Mouse (Mus musculus) embryonic facial prominence, embryonic 13.5 days (tissue): Measurements from ENCODE around the gene Mavs. TPM values are rescaled to one million over a fixed set of nuclear protein-coding genes. Genes with fewer than 3 reads are reported as not detected.
"Not testable (repeated sequence)": the region's sequence is repeated elsewhere in the genome, so short reads cannot be mapped to it uniquely, and the experiment has no call there.

Experiments used
- ATAC-seq: fragments of 200-750 bp; cut with Nextera tagmentation; 2 replicates; pipeline ENCODE4 v1.8.0; 2017; ENCODE audit warnings: low read depth; ENCODE audit not compliant: insufficient number of reproducible peaks, insufficient read depth, low FRiP score, low TSS enrichment
- H3K27ac ChIP-seq: fragments of 300-500 bp; sonication (generic); 2 replicates; pipeline ENCODE4 v1.5.1; 2015; ENCODE audit warnings: moderate library complexity, mild to moderate bottlenecking, inconsistent platforms
- H3K27me3 ChIP-seq: fragments of 300-500 bp; sonication (generic); 2 replicates; pipeline ENCODE4 v1.6.1; 2015; ENCODE audit warnings: mild to moderate bottlenecking, inconsistent platforms
- H3K36me3 ChIP-seq: fragments of 300-500 bp; sonication (generic); 2 replicates; pipeline ENCODE4 v1.6.1; 2015; ENCODE audit warnings: mild to moderate bottlenecking, inconsistent platforms
- H3K4me1 ChIP-seq: fragments of 300-500 bp; sonication (generic); 2 replicates; pipeline ENCODE4 v1.6.1; 2015; ENCODE audit warnings: inconsistent platforms
- H3K4me2 ChIP-seq: fragments of 300-500 bp; sonication (generic); 2 replicates; pipeline ENCODE4 v1.6.1; 2015; ENCODE audit warnings: moderate library complexity, mild to moderate bottlenecking, inconsistent platforms
- H3K4me3 ChIP-seq: fragments of 300-500 bp; sonication (generic); 2 replicates; pipeline ENCODE4 v1.5.1; 2015; ENCODE audit warnings: mild to moderate bottlenecking, inconsistent platforms
- H3K9ac ChIP-seq: fragments of 300-500 bp; sonication (generic); 2 replicates; pipeline ENCODE4 v1.6.1; 2015; ENCODE audit warnings: mild to moderate bottlenecking, inconsistent platforms
- H3K9me3 ChIP-seq: fragments of 300-500 bp; sonication (generic); 2 replicates; pipeline ENCODE4 v1.6.1; 2016; ENCODE audit warnings: inconsistent platforms
- WGBS: fragments of 180-500 bp; shearing (Covaris S2); methylation state at CpG from one replicate; pipeline ENCODE4 v1.1.7; 2015; ENCODE audit warnings: mixed read lengths; 5-methylcytosine and 5-hydroxymethylcytosine counted together
- polyA plus RNA-seq: library from polyadenylated mRNA; unstranded; fragments of >200 nt; fragmentation: Nextera tagmentation; extraction: Ambion mirVana; gene quantifications from 2 replicates; pipeline ENCODE4 v1.2.1, GENCODE M21; 2015

Mavs gene
- polyA plus RNA-seq, 1 experiment from 2014 or later = 16.1 TPM

GRCm38 (mm10) chr2:131215941-131216858, 17.7 kb upstream of the Mavs start:
- peaks cover 22% of the 10 kb centered on the region for H3K36me3 ChIP-seq
- H3K4me2 ChIP-seq = no peak overlapping the region
- no peak overlapping the region for H3K4me3 ChIP-seq
- 86% methylated on average over 7 of the region's 7 CpGs for WGBS
- H3K4me1 ChIP-seq = peaks cover 2% of the 10 kb centered on the region
- no peak for ATAC-seq
- no peaks in the 10 kb centered on the region for H3K27me3 ChIP-seq
- H3K9me3 ChIP-seq = no peaks in the 10 kb centered on the region
- no peak overlapping the region for H3K27ac ChIP-seq
- H3K9ac ChIP-seq = no peak overlapping the region

GRCm38 (mm10) chr2:131220030-131220429, 13.8 kb upstream of the Mavs start:
- Histone ChIP-seq H3K4me1 (no peaks in the 10 kb centered on the region), H3K9me3 (no peaks in the 10 kb centered on the region), H3K27me3 (no peaks in the 10 kb centered on the region), H3K9ac (no peak overlapping the region), H3K36me3 (no peaks in the 10 kb centered on the region), H3K27ac (no peak overlapping the region), H3K4me3 (no peak overlapping the region), H3K4me2 (no peak overlapping the region)
- ATAC-seq = no peak
- 78% methylated on average over 4 of the region's 4 CpGs for WGBS

GRCm38 (mm10) chr2:131221853-131222515, 11.9 kb upstream of the Mavs start:
- Histone ChIP-seq H3K4me1 (no peaks in the 10 kb centered on the region), H3K27me3 (no peaks in the 10 kb centered on the region), H3K36me3 (no peaks in the 10 kb centered on the region), H3K9ac (no peak overlapping the region), H3K4me2 (no peak overlapping the region), H3K27ac (no peak overlapping the region), H3K9me3 (no peaks in the 10 kb centered on the region), H3K4me3 (no peak overlapping the region)
- ATAC-seq = no peak
- 65% methylated on average over 3 of the region's 3 CpGs for WGBS

- Histone ChIP-seq H3K4me1 (no peaks in the 10 kb centered on the region), H3K9ac (no peak overlapping the region), H3K4me3 (no peak overlapping the region), H3K4me2 (no peak overlapping the region), H3K36me3 (no peaks in the 10 kb centered on the region), H3K27ac (no peak overlapping the region), H3K9me3 (no peaks in the 10 kb centered on the region), H3K27me3 (no peaks in the 10 kb centered on the region)
- 50% methylated on average over 5 of the region's 5 CpGs for WGBS
- no peak for ATAC-seq
Observed at GRCm38 (mm10) chr2:131222562-131222961, 11.3 kb upstream of the Mavs start.

- Histone ChIP-seq H3K4me2 (no peak overlapping the region), H3K9me3 (no peaks in the 10 kb centered on the region), H3K4me1 (no peaks in the 10 kb centered on the region), H3K9ac (no peak overlapping the region), H3K4me3 (no peak overlapping the region), H3K36me3 (no peaks in the 10 kb centered on the region), H3K27ac (no peak overlapping the region), H3K27me3 (no peaks in the 10 kb centered on the region)
- ATAC-seq = no peak
- WGBS = 67% methylated on average over 1 of the region's 1 CpGs
Observed at GRCm38 (mm10) chr2:131223569-131223968, 10.3 kb upstream of the Mavs start.

GRCm38 (mm10) chr2:131225178-131225577, 8.7 kb upstream of the Mavs start:
- 86% methylated on average over 6 of the region's 6 CpGs for WGBS
- Histone ChIP-seq H3K9ac (no peak overlapping the region), H3K4me1 (no peaks in the 10 kb centered on the region), H3K4me2 (no peak overlapping the region), H3K27me3 (no peaks in the 10 kb centered on the region), H3K9me3 (no peaks in the 10 kb centered on the region), H3K36me3 (no peaks in the 10 kb centered on the region), H3K27ac (no peak overlapping the region), H3K4me3 (no peak overlapping the region)
- no peak for ATAC-seq

- 81% methylated on average over 2 of the region's 2 CpGs for WGBS
- H3K4me3 ChIP-seq, H3K9me3 ChIP-seq, H3K27ac ChIP-seq, H3K4me2 ChIP-seq, H3K27me3 ChIP-seq, ATAC-seq, H3K36me3 ChIP-seq, H3K9ac ChIP-seq, H3K4me1 ChIP-seq: not testable (repeated sequence)
Observed at GRCm38 (mm10) chr2:131226669-131227068, 7.2 kb upstream of the Mavs start.

- Histone ChIP-seq H3K4me3 (no peak overlapping the region), H3K4me2 (no peak overlapping the region), H3K27ac (no peak overlapping the region), H3K36me3 (no peaks in the 10 kb centered on the region), H3K27me3 (no peaks in the 10 kb centered on the region), H3K9ac (no peak overlapping the region), H3K4me1 (no peaks in the 10 kb centered on the region), H3K9me3 (no peaks in the 10 kb centered on the region)
- 82% methylated on average over 3 of the region's 3 CpGs for WGBS
- no peak for ATAC-seq
Observed at GRCm38 (mm10) chr2:131227243-131227642, 6.6 kb upstream of the Mavs start.

GRCm38 (mm10) chr2:131232558-131232957, 1.3 kb upstream of the Mavs start:
- Histone ChIP-seq H3K4me3 (no peak overlapping the region), H3K27me3 (no peaks in the 10 kb centered on the region), H3K4me2 (no peak overlapping the region), H3K9me3 (no peaks in the 10 kb centered on the region), H3K9ac (no peak overlapping the region), H3K36me3 (peaks cover 5% of the 10 kb centered on the region; the same call in 1 of the 2 replicates), H3K27ac (no peak overlapping the region), H3K4me1 (peaks cover 21% of the 10 kb centered on the region)
- WGBS = 81% methylated on average over 2 of the region's 2 CpGs
- ATAC-seq = no peak

- H3K27ac ChIP-seq = 0 out of 2 replicates have a peak overlapping the region, but pooled peaks have one; percentile 24
- no peaks in the 10 kb centered on the region for H3K27me3 ChIP-seq
- H3K4me2 ChIP-seq = peak overlapping the region; percentile 92
- peak overlapping the region; percentile 85 for H3K9ac ChIP-seq
- ATAC-seq = no peak
- H3K9me3 ChIP-seq = no peaks in the 10 kb centered on the region
- H3K36me3 ChIP-seq = peaks cover 14% of the 10 kb centered on the region; the same call in 1 of the 2 replicates
- 9% methylated on average over 28 of the region's 28 CpGs for WGBS
- peaks cover 21% of the 10 kb centered on the region for H3K4me1 ChIP-seq
- peak overlapping the region; percentile 66 for H3K4me3 ChIP-seq
Observed at GRCm38 (mm10) chr2:131234127-131234650, 326 bp downstream of the Mavs start.

- H3K36me3 ChIP-seq = peaks cover 22% of the 10 kb centered on the region
- H3K4me3 ChIP-seq = peak overlapping the region; percentile 66
- no peaks in the 10 kb centered on the region for H3K27me3 ChIP-seq
- no peak overlapping the region for H3K27ac ChIP-seq
- no peaks in the 10 kb centered on the region for H3K9me3 ChIP-seq
- peak overlapping the region; percentile 85 for H3K9ac ChIP-seq
- ATAC-seq = no peak
- 70% methylated on average over 7 of the region's 7 CpGs for WGBS
- H3K4me2 ChIP-seq = peak overlapping the region; percentile 92
- H3K4me1 ChIP-seq = peaks cover 21% of the 10 kb centered on the region
Observed at GRCm38 (mm10) chr2:131234970-131235635, 1.2 kb downstream of the Mavs start.
